Mouse (Mus musculus) heart, postnatal 10 days (tissue): ENCODE measurements around the gene Palm. TPM values are rescaled to one million over a fixed set of nuclear protein-coding genes. Genes with fewer than 3 reads are reported as not detected.

ENCODE experiments used
- DNase-seq, 2 experiments: peaks; one replicate each; pipeline ENCODE4 v3.0.0; 2021
- intact Hi-C: fragments of 180-260 bp; cut with DNase I; formaldehyde crosslinking; loops from one replicate; pipeline ENCODE4 v1.15.1; 2025
- total RNA-seq, 2 experiments: library from RNA; stranded (reverse); gene quantifications; 2 replicates each; pipeline ENCODE4 v1.2.3; 2021

The Palm gene
- total RNA-seq, 2 experiments from 2014 or later = 90.8 to 103 TPM

- intact Hi-C loops = loop anchor here (5.0 kb wide), 1 partner anchor 37 kb away; no protein-coding TSS in a partner anchor
- DNase-seq = no peak
Measured at GRCm38 (mm10) chr10:79819606-79820005, 26.2 kb downstream of the Palm start.

- DNase-seq = no peak
- intact Hi-C loops = no loop called here
Measured at GRCm38 (mm10) chr10:79820277-79820676, 26.9 kb downstream of the Palm start.

- intact Hi-C loops = no loop called here
- DNase-seq = no peak
Measured at GRCm38 (mm10) chr10:79820782-79821181, 27.4 kb downstream of the Palm start, which contains the start of gene Misp. Gene Misp, plus strand, starts transcription at chr10:79820989.

- intact Hi-C loops = no loop called here
- no peak for DNase-seq
Measured at GRCm38 (mm10) chr10:79821731-79822130, 28.4 kb downstream of the Palm start.

- DNase-seq = no peak
- intact Hi-C loops = no loop called here
Measured at GRCm38 (mm10) chr10:79822372-79822771, 29.0 kb downstream of the Palm start.

- DNase-seq = no peak
- intact Hi-C loops = no loop called here
Measured at GRCm38 (mm10) chr10:79823011-79823410, 29.6 kb downstream of the Palm start.

GRCm38 (mm10) chr10:79824413-79824812 lies 31.0 kb downstream of the Palm start:
- DNase-seq = peak; percentile 40 to 54
- intact Hi-C loops = no loop called here

- intact Hi-C loops = loop anchor here (5.0 kb wide), 1 partner anchor 36 kb away; no protein-coding TSS in a partner anchor
- no peak for DNase-seq
Measured at GRCm38 (mm10) chr10:79831583-79831982, 38.2 kb downstream of the Palm start.

GRCm38 (mm10) chr10:79832026-79832785 lies 38.8 kb downstream of the Palm start:
- DNase-seq = no peak
- intact Hi-C loops = loop anchor here (5.0 kb wide), 1 partner anchor 35 kb away; no protein-coding TSS in a partner anchor

- no peak for DNase-seq
- intact Hi-C loops = loop anchor here (5.0 kb wide), 1 partner anchor 35 kb away; no protein-coding TSS in a partner anchor
Measured at GRCm38 (mm10) chr10:79832786-79833181, 39.4 kb downstream of the Palm start.

GRCm38 (mm10) chr10:79834769-79835398 lies 41.5 kb downstream of the Palm start:
- intact Hi-C loops = loop anchor here (1.0 to 5.0 kb wide), 4 partner anchors 32 to 124 kb away; no protein-coding TSS in a partner anchor
- peak; percentile 81 to 88 for DNase-seq

GRCm38 (mm10) chr10:79836918-79837317 lies 43.5 kb downstream of the Palm start:
- DNase-seq = no peak
- intact Hi-C loops = loop anchor here (5.0 kb wide), 1 partner anchor 45 kb away; no protein-coding TSS in a partner anchor

GRCm38 (mm10) chr10:79838151-79838550 lies 44.8 kb downstream of the Palm start:
- no peak for DNase-seq
- intact Hi-C loops = loop anchor here (5.0 kb wide), 1 partner anchor 44 kb away; no protein-coding TSS in a partner anchor

GRCm38 (mm10) chr10:79840091-79840490 lies 46.7 kb downstream of the Palm start:
- DNase-seq = no peak
- intact Hi-C loops = no loop called here

GRCm38 (mm10) chr10:79840644-79841551 lies 47.5 kb downstream of the Palm start:
- intact Hi-C loops = loop anchor here (1.0 kb wide), 1 partner anchor 12 kb away; no protein-coding TSS in a partner anchor
- DNase-seq = peak; percentile 75 to 81

- no peak for DNase-seq
- intact Hi-C loops = no loop called here
Measured at GRCm38 (mm10) chr10:79842322-79842721, 49.0 kb downstream of the Palm start.

- intact Hi-C loops = no loop called here
Measured at GRCm38 (mm10) chr10:79843476-79843875, 50.1 kb downstream of the Palm start.

GRCm38 (mm10) chr10:79846553-79846952 lies 53.2 kb downstream of the Palm start:
- DNase-seq = no peak
- intact Hi-C loops = no loop called here

More at GRCm38 (mm10) chr10:79843476-79843875, 50.1 kb downstream of the Palm start:
- DNase-seq = no peak

GRCm38 (mm10) chr10:79849941-79850628 lies 56.7 kb downstream of the Palm start:
- intact Hi-C loops = no loop called here

GRCm38 (mm10) chr10:79851653-79852052 lies 58.3 kb downstream of the Palm start:
- intact Hi-C loops = no loop called here
- no peak for DNase-seq

More at GRCm38 (mm10) chr10:79849941-79850628, 56.7 kb downstream of the Palm start:
- no peak for DNase-seq
